ENCODE assay signal across 8 mouse cellular contexts in the genomic region with DNA sequence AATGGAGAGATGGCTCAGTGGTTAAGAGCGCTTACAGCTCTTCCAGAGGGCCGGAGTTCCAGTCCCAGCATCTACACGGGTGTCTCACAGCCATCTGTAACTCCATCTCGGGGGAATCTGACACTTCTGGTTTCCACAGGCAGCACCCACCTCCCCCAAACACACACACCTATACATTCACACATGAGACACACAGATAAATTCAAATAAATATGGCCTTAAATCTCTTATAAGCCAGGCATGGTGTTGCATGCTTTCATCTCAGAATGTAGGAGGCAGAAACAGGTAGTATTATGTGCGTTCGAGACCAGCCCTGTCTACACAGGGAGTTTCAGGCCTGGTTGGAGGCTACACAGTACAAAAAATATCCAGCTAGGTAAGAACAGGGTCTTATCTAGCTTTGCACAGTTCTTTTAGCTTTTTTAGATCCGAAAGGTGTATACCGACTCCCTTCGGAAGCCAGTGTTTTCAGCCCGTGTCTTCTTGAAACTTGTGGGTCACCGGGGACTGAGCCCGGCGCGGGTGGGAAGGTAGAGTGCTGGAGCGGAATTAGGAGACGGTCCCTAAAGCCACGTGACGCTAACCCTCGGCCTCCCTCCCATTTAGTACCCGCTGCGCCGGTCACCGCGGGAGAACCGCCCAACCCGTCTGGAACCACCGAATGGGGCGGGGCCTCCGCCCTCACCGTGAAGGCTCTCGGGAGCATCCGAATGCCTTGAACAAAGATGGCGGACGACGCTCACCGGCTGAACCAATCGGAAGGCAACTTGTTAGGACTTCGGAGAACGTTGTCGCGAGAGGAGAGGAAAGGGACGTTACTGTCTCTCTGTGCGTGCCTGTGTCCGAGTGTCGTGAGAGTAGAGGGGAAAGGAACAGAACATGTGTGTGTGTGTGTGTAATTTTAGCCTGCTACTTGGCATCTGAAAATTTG. TPM values are rescaled to one million over a fixed set of nuclear protein-coding genes. Genes with fewer than 3 reads are reported as not detected.
DNase-seq lines count a peak whose midpoint lies in the region; ATAC-seq lines count a peak whose summit lies in the region.

No protein-coding gene starts in this region.

- H3K4me2 ChIP-seq in heart, embryonic 14.5 days (ENCODE audit: low read length), result peak overlapping the region; percentile 87
- peak overlapping the region; percentile 95 for H3K4me2 ChIP-seq in liver, embryonic 13.5 days
- H3K4me2 ChIP-seq in stomach, embryonic 16.5 days (ENCODE audit: low read depth, low read length), result peak overlapping the region; percentile 93

- H3K36me3 ChIP-seq in heart, embryonic 14.5 days (ENCODE audit: control insufficient read depth, insufficient read depth, low read length), result peaks cover 23% of the 10 kb centered on the region
- peaks cover 26% of the 10 kb centered on the region for H3K36me3 ChIP-seq in liver, embryonic 13.5 days
- peaks cover 3% of the 10 kb centered on the region for H3K36me3 ChIP-seq in stomach, embryonic 16.5 days (ENCODE audit: control insufficient read depth, insufficient read depth, low read length)

- peak; percentile 98 for DNase-seq in c-Kit-negative CD71-positive TER-119-positive erythroid progenitor cells, embryonic 14.5 days (ENCODE audit: low read depth, low spot score)
- peak; percentile 98 for DNase-seq in fibroblast of lung, adult 2 months (ENCODE audit: low read depth)
- peak; percentile 99 for DNase-seq in kidney, postnatal 14 days
- DNase-seq in liver, embryonic 13.5 days, result peak; percentile 99
- peak; percentile 94 for DNase-seq in neural tube, embryonic 10.5 days (ENCODE audit: extremely low spot score, low spot score)

- H3K4me1 ChIP-seq in heart, embryonic 14.5 days (ENCODE audit: control insufficient read depth in 2 of 2, insufficient read depth in 2 of 2, low read length in 2 of 2), result peaks cover 16 to 26% of the 10 kb centered on the region in 2 experiments
- peaks cover 43% of the 10 kb centered on the region for H3K4me1 ChIP-seq in liver, embryonic 13.5 days (replicated peaks)
- peaks cover 13% of the 10 kb centered on the region for H3K4me1 ChIP-seq in stomach, embryonic 16.5 days (ENCODE audit: control insufficient read depth, insufficient read depth, low read length)

- peaks cover 1% of the 10 kb centered on the region for H3K9me3 ChIP-seq in heart, embryonic 14.5 days (ENCODE audit: control insufficient read depth, low read length)
- H3K9me3 ChIP-seq in liver, embryonic 13.5 days (replicated peaks), result no peaks in the 10 kb centered on the region
- peaks cover 2% of the 10 kb centered on the region; the same call in 1 of the 2 replicates for H3K9me3 ChIP-seq in stomach, embryonic 16.5 days (replicated peaks; ENCODE audit: control insufficient read depth, low read length)

- H3K27ac ChIP-seq in heart, embryonic 14.5 days (replicated peaks in 1 of 2; ENCODE audit: control insufficient read depth in 1 of 2, insufficient read depth in 1 of 2, low read depth in 2 of 2, low read length in 2 of 2), result peak overlapping the region; percentile 89 to 92
- H3K27ac ChIP-seq in liver, embryonic 13.5 days, result peak overlapping the region; percentile 90
- H3K27ac ChIP-seq in stomach, embryonic 16.5 days (ENCODE audit: low read length), result peak overlapping the region; percentile 91

- no peaks in the 10 kb centered on the region for H3K27me3 ChIP-seq in heart, embryonic 14.5 days (ENCODE audit: control insufficient read depth, insufficient read depth, low read length)
- H3K27me3 ChIP-seq in liver, embryonic 13.5 days, result no peaks in the 10 kb centered on the region
- H3K27me3 ChIP-seq in stomach, embryonic 16.5 days (ENCODE audit: control insufficient read depth, insufficient read depth, low read length), result no peaks in the 10 kb centered on the region

- WGBS in heart, embryonic 14.5 days, result 3% methylated on average over 45 of the region's 45 CpGs
- 2% methylated on average over 45 of the region's 45 CpGs for WGBS in liver, embryonic 13.5 days (ENCODE audit: insufficient replicate concordance)
- 2% methylated on average over 45 of the region's 45 CpGs for WGBS in stomach, embryonic 16.5 days

- peak overlapping the region; percentile 86 for H3K9ac ChIP-seq in heart, embryonic 14.5 days (ENCODE audit: low read length)
- H3K9ac ChIP-seq in liver, embryonic 13.5 days, result peak overlapping the region; percentile 82
- H3K9ac ChIP-seq in stomach, embryonic 16.5 days (ENCODE audit: low read length), result peak overlapping the region; percentile 85

- peak; percentile 92 for ATAC-seq in CD4-positive, CD25-positive, alpha-beta regulatory T cell, adult 4 months
- ATAC-seq in heart, embryonic 14.5 days (ENCODE audit: insufficient number of reproducible peaks, insufficient read depth, low FRiP score, low read depth), result peak; percentile 94
- ATAC-seq in liver, embryonic 13.5 days (ENCODE audit: low read depth), result peak; percentile 89
- peak; percentile 97 for ATAC-seq in stomach, embryonic 16.5 days (ENCODE audit: insufficient read depth, low FRiP score)

- H3K4me3 ChIP-seq in heart, embryonic 14.5 days (ENCODE audit: control insufficient read depth in 1 of 2, insufficient read depth in 1 of 2, low read depth in 1 of 2, low read length in 2 of 2), result peak overlapping the region; percentile 51 to 54
- H3K4me3 ChIP-seq in liver, embryonic 13.5 days (replicated peaks), result peak overlapping the region; percentile 73
- H3K4me3 ChIP-seq in stomach, embryonic 16.5 days (replicated peaks; ENCODE audit: low read length), result peak overlapping the region; percentile 56

RNA-seq across cellular contexts. Expression of gene Mtfp1, which starts 1.1 kb away (rescaled TPM):
- polyA plus RNA-seq in CD4-positive, CD25-positive, alpha-beta regulatory T cell, adult 4 months (2017; shearing (Covaris generic)), result 1 to 10 TPM; 1.2 to 1.8 TPM
- 28.8 and 32.3 TPM in 2 replicates for polyA plus RNA-seq in heart, embryonic 14.5 days (2014; fragmentation: Nextera tagmentation; extraction: Ambion mirVana)
- polyA plus RNA-seq in liver, embryonic 13.5 days (2015; fragmentation: Nextera tagmentation; extraction: Ambion mirVana), result 32.2 and 33.9 TPM in 2 replicates
- polyA plus RNA-seq in stomach, embryonic 16.5 days (2015; fragmentation: Nextera tagmentation; extraction: Ambion mirVana), result 17.7 and 19.6 TPM in 2 replicates

RNA-seq across cellular contexts. Expression of gene Sec14l2, which starts 26.9 kb away (rescaled TPM):
- polyA plus RNA-seq in CD4-positive, CD25-positive, alpha-beta regulatory T cell, adult 4 months (2017; shearing (Covaris generic)), result 1 to 10 TPM in 1 of 2 experiments, under 1 TPM in 1; 0.71 to 3.8 TPM
- 0.58 TPM in 2 replicates for polyA plus RNA-seq in heart, embryonic 14.5 days (2014; fragmentation: Nextera tagmentation; extraction: Ambion mirVana)
- 5.8 and 7.0 TPM in 2 replicates for polyA plus RNA-seq in liver, embryonic 13.5 days (2015; fragmentation: Nextera tagmentation; extraction: Ambion mirVana)
- polyA plus RNA-seq in stomach, embryonic 16.5 days (2015; fragmentation: Nextera tagmentation; extraction: Ambion mirVana), result 1.8 and 1.9 TPM in 2 replicates

RNA-seq across cellular contexts. Expression of gene Sec14l3, which starts 31.7 kb away (rescaled TPM):
- not detected for polyA plus RNA-seq in CD4-positive, CD25-positive, alpha-beta regulatory T cell, adult 4 months (2017; shearing (Covaris generic))
- not detected in 2 replicates for polyA plus RNA-seq in heart, embryonic 14.5 days (2014; fragmentation: Nextera tagmentation; extraction: Ambion mirVana)
- not detected in 2 replicates for polyA plus RNA-seq in liver, embryonic 13.5 days (2015; fragmentation: Nextera tagmentation; extraction: Ambion mirVana)
- 0.15 and 0.49 TPM in 2 replicates for polyA plus RNA-seq in stomach, embryonic 16.5 days (2015; fragmentation: Nextera tagmentation; extraction: Ambion mirVana)

RNA-seq across cellular contexts. Expression of gene Rnf215, which starts 38.7 kb away (rescaled TPM):
- 10 to 100 TPM in 1 of 2 experiments, 1 to 10 TPM in 1; 7.3 to 11.2 TPM for polyA plus RNA-seq in CD4-positive, CD25-positive, alpha-beta regulatory T cell, adult 4 months (2017; shearing (Covaris generic))
- 20.6 and 21.2 TPM in 2 replicates for polyA plus RNA-seq in heart, embryonic 14.5 days (2014; fragmentation: Nextera tagmentation; extraction: Ambion mirVana)
- 5.6 and 6.1 TPM in 2 replicates for polyA plus RNA-seq in liver, embryonic 13.5 days (2015; fragmentation: Nextera tagmentation; extraction: Ambion mirVana)
- 21.7 and 25.6 TPM in 2 replicates for polyA plus RNA-seq in stomach, embryonic 16.5 days (2015; fragmentation: Nextera tagmentation; extraction: Ambion mirVana)

Comparison
In these comparisons a context has a peak if more than half of its experiments do, and no peak if none do; other contexts are left out.
1. Peak in every context shown above with its lines: DNase-seq, ATAC-seq, H3K4me3 ChIP-seq and H3K27ac ChIP-seq.